Mouse (Mus musculus) erythroblast, adult 5-6 weeks (primary cell): ENCODE data around the gene Dpf1. TPM values are rescaled to one million over a fixed set of nuclear protein-coding genes. Genes with fewer than 3 reads are reported as not detected.

ENCODE experiments used
- ATAC-seq: replicated peaks from 2 replicates; pipeline ENCODE4 v1.8.0; 2016; ENCODE audit warnings: moderate number of reproducible peaks, mild to moderate bottlenecking, moderate TSS enrichment, inconsistent platforms; ENCODE audit not compliant: poor library complexity, low FRiP score, severe bottlenecking
- total RNA-seq, 2 experiments: library from RNA; stranded (forward) in 1 of 2; stranded (reverse) in 1 of 2; fragments of 150-400 nt in 1 of 2; fragments of 200-764, 138-1000 nt in 1 of 2; gene quantifications; 2 replicates each; pipeline versions ENCODE4 v1.2.3 to v1.2.4; 2015 to 2017; ENCODE audit warnings: low replicate concordance in 2 of 2

Gene Dpf1
- total RNA-seq, 2 experiments from 2014 or later = not detected

DNA sequence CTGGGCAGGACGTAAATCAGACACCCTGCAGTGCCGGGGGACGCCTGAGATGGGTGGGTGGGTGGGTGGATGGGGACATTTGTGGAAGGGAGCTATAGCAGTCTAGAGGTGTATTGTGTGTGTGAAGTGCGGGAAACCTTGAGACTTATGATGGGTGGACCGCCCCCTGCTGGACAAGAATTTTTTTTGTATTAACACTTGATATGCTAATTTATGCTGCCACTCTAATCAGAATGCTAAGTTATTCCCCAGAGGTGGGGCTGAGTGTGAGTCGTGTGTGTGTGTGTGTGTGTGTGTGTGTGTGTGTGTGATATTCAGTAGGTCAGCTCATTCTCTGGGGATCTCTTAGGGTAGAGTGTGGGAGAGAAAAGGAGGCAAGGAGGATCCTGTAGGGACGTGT lies 2.9 kb downstream of the Dpf1 start:
- no peak for ATAC-seq

DNA sequence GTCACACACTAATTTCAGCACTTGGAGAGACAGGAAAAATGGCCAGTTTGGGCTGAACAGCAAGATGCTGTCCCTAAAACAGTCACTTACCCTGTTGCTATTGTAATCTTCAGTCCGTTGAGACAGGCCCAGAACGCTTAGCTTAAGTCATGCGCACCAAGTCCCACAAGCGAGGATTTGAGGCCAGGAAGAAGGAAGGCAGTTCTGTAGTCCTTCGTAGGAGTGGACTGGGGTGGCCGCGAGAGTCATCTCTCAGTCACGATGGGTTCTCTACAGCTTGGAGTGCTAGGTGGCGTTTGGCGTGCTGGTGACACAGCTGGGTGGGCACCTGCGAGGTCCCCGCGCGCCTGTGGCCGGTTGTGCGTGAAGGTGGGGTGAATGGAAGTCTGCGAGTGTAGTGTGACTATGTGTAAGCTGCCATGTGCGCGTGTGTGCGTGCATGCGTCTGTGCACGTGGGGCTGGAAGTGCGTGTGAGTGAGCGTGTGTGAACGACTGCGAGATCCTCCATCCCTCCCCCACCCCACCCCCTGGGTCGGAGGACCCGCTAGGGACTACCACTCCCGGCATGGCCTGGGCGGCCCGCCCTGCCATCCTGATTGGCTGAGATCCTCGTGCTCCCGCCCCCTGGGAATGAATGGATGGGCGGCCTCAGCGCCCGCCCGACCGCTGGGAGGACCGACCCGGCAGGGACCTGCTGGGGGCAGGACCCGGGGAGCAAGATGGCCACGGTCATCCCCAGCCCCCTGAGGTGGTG lies 3.8 kb downstream of the Dpf1 start:
- peak; percentile 46; the same call in 1 of the 2 replicates for ATAC-seq

GRCm38 (mm10) chr7:29309221-29309721 lies 5.5 kb downstream of the Dpf1 start:
- no peak for ATAC-seq

- no peak for ATAC-seq
Observed at GRCm38 (mm10) chr7:29309749-29310148, 6.0 kb downstream of the Dpf1 start.

GRCm38 (mm10) chr7:29313051-29313450 lies 9.3 kb downstream of the Dpf1 start:
- ATAC-seq = no peak

DNA sequence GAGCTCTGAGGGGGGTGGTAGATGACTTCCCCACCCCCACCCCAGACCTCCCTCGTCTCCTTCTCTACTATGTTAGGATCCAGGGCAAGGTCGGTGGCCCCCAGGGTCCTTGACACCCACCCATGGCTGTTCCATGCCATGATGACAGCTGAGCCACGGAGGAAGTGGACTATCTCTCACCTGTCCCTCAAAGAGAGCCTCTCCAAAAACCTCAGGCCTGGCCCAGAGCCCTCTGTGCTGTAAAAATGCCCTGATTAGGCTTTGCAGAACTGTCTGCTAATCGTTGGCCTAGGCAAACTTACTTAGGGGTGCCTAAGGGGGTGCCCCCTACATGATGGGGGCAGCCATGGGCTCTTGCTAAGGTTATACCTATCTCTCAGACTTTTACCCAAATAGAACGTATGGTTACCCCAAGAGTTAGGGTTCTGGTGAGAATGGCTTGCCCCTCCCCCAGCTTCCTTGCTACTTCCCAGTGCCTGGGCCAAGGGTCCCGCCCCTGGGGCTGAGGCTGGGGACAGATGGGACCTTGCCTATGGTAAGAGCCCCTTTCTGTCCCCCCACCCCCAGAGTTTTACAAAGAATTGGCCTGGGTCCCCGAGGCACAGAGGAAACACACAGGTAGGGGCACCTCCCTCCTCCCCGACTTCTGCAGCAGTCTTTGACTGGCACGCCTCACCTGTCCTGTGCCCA lies 10.0 kb downstream of the Dpf1 start:
- no peak for ATAC-seq

DNA sequence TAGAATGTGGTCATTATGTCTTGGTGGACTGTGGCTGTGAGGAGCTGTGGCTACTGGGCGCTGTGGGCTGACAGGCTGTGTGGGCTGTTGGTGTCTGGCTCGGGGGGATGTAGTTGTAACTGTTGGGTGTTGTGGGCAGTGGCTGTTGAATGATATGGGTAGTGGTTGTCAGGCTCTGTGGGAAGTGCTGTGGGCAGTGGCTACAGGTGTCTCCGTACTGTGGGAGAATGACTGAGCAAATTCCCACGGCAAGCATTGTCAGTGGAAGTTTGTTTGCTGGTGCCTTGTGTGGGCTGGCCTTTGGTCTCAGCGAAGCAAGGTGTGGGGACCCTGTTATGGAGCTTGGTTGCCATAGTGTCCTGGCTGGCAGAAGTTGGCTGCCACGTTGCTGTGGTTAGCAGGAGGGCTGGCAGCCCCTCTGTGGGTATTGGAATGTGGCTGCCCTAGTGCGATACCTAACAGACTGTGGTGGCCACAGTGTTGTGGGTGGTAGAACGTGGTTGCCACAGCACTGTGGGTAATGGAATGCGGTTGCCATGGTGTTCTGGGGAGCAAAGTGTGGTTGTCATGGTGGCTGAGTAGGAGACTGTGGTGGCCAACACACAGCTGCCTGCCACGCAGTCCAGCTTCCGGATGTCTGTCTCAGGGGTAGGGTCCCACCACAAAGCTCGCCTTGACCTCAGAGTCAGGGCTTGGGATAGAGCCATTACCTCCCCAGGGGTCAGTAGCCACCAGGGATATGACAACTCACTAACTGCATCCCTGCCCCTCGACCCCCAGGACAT lies 11.3 kb downstream of the Dpf1 start:
- no peak for ATAC-seq

- ATAC-seq = no peak
Observed at GRCm38 (mm10) chr7:29316137-29316734, 12.5 kb downstream of the Dpf1 start.

DNA sequence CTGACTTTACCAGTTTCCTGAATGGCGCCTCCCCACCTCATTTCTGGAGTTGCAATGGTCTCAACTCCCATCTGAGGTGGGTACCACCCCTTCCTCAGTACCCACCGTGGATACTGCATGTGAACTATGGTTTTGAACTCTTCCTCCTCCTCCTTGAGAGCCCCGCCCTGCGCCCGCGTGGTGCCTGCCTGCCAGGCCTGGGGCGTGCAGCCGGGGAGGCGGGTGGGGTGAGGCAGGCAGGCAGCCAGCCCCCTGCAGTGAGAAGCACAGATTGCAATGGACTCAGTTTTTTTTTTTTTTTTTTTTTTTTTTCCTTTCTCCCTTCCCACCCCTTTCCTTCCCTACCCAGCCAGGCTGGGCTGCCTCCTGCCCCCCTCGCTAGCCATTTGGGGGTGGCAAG lies 13.2 kb downstream of the Dpf1 start:
- no peak for ATAC-seq

DNA sequence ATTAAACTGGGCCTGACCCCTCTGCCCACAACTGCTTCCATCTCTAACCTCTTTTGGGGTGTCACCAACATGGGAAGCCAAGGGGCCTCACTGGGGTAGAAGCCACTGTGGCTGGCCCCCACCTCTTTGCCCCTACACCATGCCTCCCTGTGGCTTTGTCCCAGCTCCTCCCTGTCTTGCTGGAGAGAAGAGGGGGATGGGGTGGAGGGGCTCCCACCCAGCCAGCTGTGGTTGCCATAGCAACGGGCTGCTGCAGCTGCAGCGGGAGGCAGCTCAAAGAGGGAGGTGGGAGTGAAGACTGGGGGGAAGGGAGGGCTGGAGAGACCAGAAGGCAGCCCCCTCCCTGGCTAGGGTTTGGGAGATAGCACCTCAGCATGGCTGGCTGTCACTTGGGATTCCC lies 13.8 kb downstream of the Dpf1 start:
- no peak for ATAC-seq

DNA sequence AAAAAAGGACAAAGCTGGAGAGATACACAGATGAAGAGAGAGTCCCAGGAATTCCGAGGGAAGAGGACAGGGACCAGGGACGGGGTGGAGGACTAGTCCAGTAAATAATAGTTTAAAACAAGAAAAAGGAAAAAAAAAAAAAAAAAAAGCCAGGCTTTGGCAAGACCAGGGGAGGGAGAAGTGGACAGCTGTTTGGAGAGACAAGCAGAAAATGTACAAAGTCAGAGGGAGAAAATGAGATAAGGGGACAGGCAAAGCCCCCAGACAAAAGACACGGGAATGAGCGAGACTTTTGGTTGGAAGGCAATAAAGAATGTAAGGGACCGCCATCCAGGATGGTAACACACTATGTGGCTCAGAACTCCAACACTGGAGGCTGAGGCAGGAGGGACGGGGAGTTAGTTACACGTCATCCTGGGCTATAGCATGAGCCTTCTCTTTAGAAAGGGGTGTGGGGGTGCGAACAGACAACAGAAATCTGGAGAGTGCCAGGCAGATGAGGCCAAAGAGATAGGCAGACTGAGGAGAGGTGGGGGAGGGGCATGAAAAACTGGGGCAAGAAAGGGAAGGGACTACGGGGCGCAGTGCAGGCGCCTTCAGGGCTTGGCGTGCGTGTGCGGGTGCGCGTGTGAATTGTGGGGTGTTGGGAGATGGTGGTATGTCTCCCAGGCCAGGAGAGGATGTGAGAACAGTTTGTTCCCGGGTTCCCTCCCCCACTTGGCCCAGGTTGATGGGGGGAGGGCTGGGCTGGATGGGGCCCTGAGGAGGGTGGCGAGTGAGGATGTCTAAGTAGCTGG lies 14.6 kb downstream of the Dpf1 start:
- ATAC-seq = no peak

- no peak for ATAC-seq
Observed at GRCm38 (mm10) chr7:29319337-29320307, 15.9 kb downstream of the Dpf1 start.

- ATAC-seq = no peak
Observed at GRCm38 (mm10) chr7:29327087-29327486, 23.3 kb downstream of the Dpf1 start.

GRCm38 (mm10) chr7:29328984-29329383 lies 25.2 kb downstream of the Dpf1 start:
- no peak for ATAC-seq

- no peak for ATAC-seq
Observed at GRCm38 (mm10) chr7:29334156-29334555, 30.4 kb downstream of the Dpf1 start.

GRCm38 (mm10) chr7:29335276-29335675 lies 31.5 kb downstream of the Dpf1 start:
- ATAC-seq = no peak

- ATAC-seq = no peak
Observed at GRCm38 (mm10) chr7:29335841-29336671, 32.3 kb downstream of the Dpf1 start.
